Mouse (Mus musculus): ENCODE measurements at regions not wholly inside any gene's neighbourhood (a gene's known extent, or its start where the extent isn't known, plus 50 kb on each side); places are given as distances from the start of the nearest gene placed in this dataset.

GRCm38 (mm10) chr14:89242159-89242558, 771.0 kb upstream of the Pcdh20 start:
- intact Hi-C loops (cut with DNase I): no loop called here
- DNase-seq: no peak

- no peak for DNase-seq
- intact Hi-C loops (cut with DNase I): no loop called here
These were observed 765.3 kb upstream of the Pcdh20 start for GRCm38 (mm10) chr14:89236501-89236900.

GRCm38 (mm10) chr14:89230482-89230881, 759.3 kb upstream of the Pcdh20 start:
- no peak for DNase-seq
- intact Hi-C loops (cut with DNase I): no loop called here

- no peak for DNase-seq
- intact Hi-C loops (cut with DNase I): no loop called here
These were observed 746.2 kb upstream of the Pcdh20 start for GRCm38 (mm10) chr14:89217390-89217789.

GRCm38 (mm10) chr14:89181386-89181979, 710.3 kb upstream of the Pcdh20 start:
- peak in 1 of 2 experiments; percentile 9 for DNase-seq
- intact Hi-C loops (cut with DNase I): no loop called here

- DNase-seq: no peak
- intact Hi-C loops (cut with DNase I): no loop called here
These were observed 671.9 kb upstream of the Pcdh20 start for GRCm38 (mm10) chr14:89142994-89143686.

GRCm38 (mm10) chr14:89099296-89099695, 628.1 kb upstream of the Pcdh20 start:
- intact Hi-C loops (cut with DNase I): no loop called here
- no peak for DNase-seq

- intact Hi-C loops (cut with DNase I): no loop called here
- DNase-seq: no peak
These were observed 618.5 kb upstream of the Pcdh20 start for GRCm38 (mm10) chr14:89089661-89090060.

- DNase-seq: no peak
- intact Hi-C loops (cut with DNase I): no loop called here
These were observed 604.8 kb upstream of the Pcdh20 start for GRCm38 (mm10) chr14:89076014-89076413.

GRCm38 (mm10) chr14:89063971-89064370, 592.8 kb upstream of the Pcdh20 start:
- DNase-seq: no peak
- intact Hi-C loops (cut with DNase I): no loop called here

- DNase-seq: no peak
- intact Hi-C loops (cut with DNase I): no loop called here
These were observed 591.6 kb upstream of the Pcdh20 start for GRCm38 (mm10) chr14:89062583-89063436.

- intact Hi-C loops (cut with DNase I): no loop called here
- no peak for DNase-seq
These were observed 590.1 kb upstream of the Pcdh20 start for GRCm38 (mm10) chr14:89061319-89061718.

GRCm38 (mm10) chr14:89034390-89034789, 563.2 kb upstream of the Pcdh20 start:
- DNase-seq: no peak

GRCm38 (mm10) chr14:89011440-89011839, 540.2 kb upstream of the Pcdh20 start:
- intact Hi-C loops (cut with DNase I): no loop called here
- no peak for DNase-seq

More at GRCm38 (mm10) chr14:89034390-89034789, 563.2 kb upstream of the Pcdh20 start:
- intact Hi-C loops (cut with DNase I): no loop called here

GRCm38 (mm10) chr14:89009648-89010047, 538.5 kb upstream of the Pcdh20 start:
- intact Hi-C loops (cut with DNase I): no loop called here
- DNase-seq: no peak

GRCm38 (mm10) chr14:88981895-88982294, 510.7 kb upstream of the Pcdh20 start:
- DNase-seq: peak; percentile 1 to 7
- intact Hi-C loops (cut with DNase I): loop anchor here (2.0 kb wide), 1 partner anchor 1517 kb away; no protein-coding TSS in a partner anchor

- DNase-seq: no peak
These were observed 504.8 kb upstream of the Pcdh20 start for GRCm38 (mm10) chr14:88976007-88976406.

GRCm38 (mm10) chr14:88934569-88934968, 463.4 kb upstream of the Pcdh20 start:
- no peak for DNase-seq
- intact Hi-C loops (cut with DNase I): no loop called here

More at GRCm38 (mm10) chr14:88976007-88976406, 504.8 kb upstream of the Pcdh20 start:
- intact Hi-C loops (cut with DNase I): no loop called here

Data from heart, postnatal 10 days (tissue).